Mouse (Mus musculus) G1E (cell line): ENCODE results near the gene Cox4i1. TPM values are rescaled to one million over a fixed set of nuclear protein-coding genes. Genes with fewer than 3 reads are reported as not detected.

ENCODE experiments used
- ATAC-seq: 2 replicates; pipeline ENCODE4 v1.8.0; 2016; ENCODE audit warnings: mild to moderate bottlenecking; ENCODE audit not compliant: insufficient number of reproducible peaks, poor library complexity, low FRiP score, severe bottlenecking; ENCODE audit errors: extremely low read depth
- DNase-seq: peaks from one replicate; pipeline ENCODE4 v3.0.0; 2012; ENCODE audit warnings: low spot score
- H3K27me3 ChIP-seq: 2 replicates; pipeline ENCODE4 v1.6.1; 2012; ENCODE audit warnings: mild to moderate bottlenecking, low read length, inconsistent platforms; ENCODE audit not compliant: insufficient read depth
- H3K36me3 ChIP-seq: replicated peaks from 2 replicates; pipeline ENCODE3; 2012; ENCODE audit warnings: mild to moderate bottlenecking, inconsistent platforms
- H3K4me1 ChIP-seq: 2 replicates; pipeline ENCODE4 v1.6.1; 2012; ENCODE audit warnings: low read depth, low read length, inconsistent platforms, mixed read lengths; ENCODE audit not compliant: insufficient read depth
- H3K4me3 ChIP-seq: 2 replicates; pipeline ENCODE4 v1.5.1; 2012; ENCODE audit warnings: low read depth, mild to moderate bottlenecking, inconsistent platforms, low read length, moderate library complexity, mixed read lengths
- H3K9me3 ChIP-seq: replicated peaks from 2 replicates; pipeline ENCODE4 v1.6.1; 2012; ENCODE audit warnings: inconsistent platforms
- CTCF ChIP-seq: IDR thresholded peaks from 2 replicates; pipeline ENCODE4 v1.5.1; 2012; ENCODE audit warnings: low read depth, low read length, inconsistent platforms, mixed read lengths
- GATA1 ChIP-seq: IDR thresholded peaks from 2 replicates; pipeline ENCODE4 v1.6.1; 2012; ENCODE audit warnings: borderline replicate concordance, low read length, inconsistent platforms, mixed read lengths
- GATA2 ChIP-seq: IDR thresholded peaks from 2 replicates; pipeline ENCODE4 v1.6.1; 2012; ENCODE audit warnings: low read depth, low read length, inconsistent platforms, borderline replicate concordance
- POLR2AphosphoS5 ChIP-seq: IDR thresholded peaks from 2 replicates; pipeline ENCODE4 v1.6.1; 2012; ENCODE audit warnings: low read depth, low read length, inconsistent platforms; ENCODE audit not compliant: insufficient replicate concordance
- TAL1 ChIP-seq: conservative IDR thresholded peaks from 2 replicates; pipeline ENCODE4 v1.6.1; 2012; ENCODE audit warnings: low read depth, low read length, inconsistent platforms, mixed read lengths
- polyA plus RNA-seq: library from polyadenylated mRNA; stranded (reverse); fragments of >175 nt; gene quantifications from 2 replicates; pipeline ENCODE4 v1.2.3, GENCODE M21; 2012
- total RNA-seq, 2 experiments: library from RNA; stranded (forward) in 1 of 2; stranded (reverse) in 1 of 2; fragments of 200-1000 nt in 1 of 2; fragments of >200 nt in 1 of 2; fragmentation: Nextera tagmentation in 1 of 2; gene quantifications; 2 replicates each; pipeline ENCODE4 v1.2.3; 2014 to 2017

Gene Cox4i1
- total and polyA plus RNA-seq, 3 experiments = 277 to 542 (median 328) TPM

GRCm38 (mm10) chr8:120687786-120688185 is 19.8 kb downstream of the Cox4i1 start:
- Histone ChIP-seq H3K4me1 (peaks cover 5% of the 10 kb centered on the region; the same call in 1 of the 2 replicates), H3K4me3 (no peak overlapping the region), H3K36me3 (no peaks in the 10 kb centered on the region), H3K27me3 (no peaks in the 10 kb centered on the region), H3K9me3 (peaks cover 6% of the 10 kb centered on the region)
- ATAC-seq (no peak), DNase-seq (no peak)
- no peak for TF ChIP-seq POLR2AphosphoS5
- TF ChIP-seq GATA2 = no peak
- no peak for TF ChIP-seq CTCF
- no peak for TF ChIP-seq GATA1
- TF ChIP-seq TAL1 = no peak

GRCm38 (mm10) chr8:120688511-120688910 is 20.5 kb downstream of the Cox4i1 start:
- Histone ChIP-seq H3K9me3 (peaks cover 6% of the 10 kb centered on the region), H3K36me3 (no peaks in the 10 kb centered on the region), H3K4me1 (peaks cover 3% of the 10 kb centered on the region; the same call in 1 of the 2 replicates), H3K4me3 (no peak overlapping the region), H3K27me3 (no peaks in the 10 kb centered on the region)
- DNase-seq = no peak
- no peak for ATAC-seq
- TF ChIP-seq GATA2 (no peak), TAL1 (no peak)

GRCm38 (mm10) chr8:120692934-120693333 is 24.9 kb downstream of the Cox4i1 start:
- Histone ChIP-seq H3K36me3 (no peaks in the 10 kb centered on the region), H3K27me3 (no peaks in the 10 kb centered on the region), H3K4me1 (no peaks in the 10 kb centered on the region), H3K4me3 (no peak overlapping the region), H3K9me3 (peaks cover 24% of the 10 kb centered on the region)
- no peak for TF ChIP-seq GATA1
- TF ChIP-seq POLR2AphosphoS5 = no peak
- no peak for TF ChIP-seq TAL1
- no peak for TF ChIP-seq GATA2
- TF ChIP-seq CTCF = no peak
- DNase-seq (no peak), ATAC-seq (no peak)

- no peak for DNase-seq
Measured at GRCm38 (mm10) chr8:120693861-120694493, 26.0 kb downstream of the Cox4i1 start.

GRCm38 (mm10) chr8:120696401-120697153 is 28.6 kb downstream of the Cox4i1 start:
- Histone ChIP-seq H3K9me3 (peaks cover 25% of the 10 kb centered on the region), H3K36me3 (no peaks in the 10 kb centered on the region), H3K27me3 (no peaks in the 10 kb centered on the region), H3K4me3 (no peak overlapping the region), H3K4me1 (no peaks in the 10 kb centered on the region)
- TF ChIP-seq CTCF (no peak), GATA1 (no peak), GATA2 (no peak), POLR2AphosphoS5 (no peak), TAL1 (no peak)
- ATAC-seq (no peak), DNase-seq (no peak)

More at GRCm38 (mm10) chr8:120693861-120694493, 26.0 kb downstream of the Cox4i1 start:
- no peak for ATAC-seq
- peaks cover 24% of the 10 kb centered on the region for H3K9me3 ChIP-seq
- TF ChIP-seq POLR2AphosphoS5 = no peak
- TF ChIP-seq TAL1 = no peak
- TF ChIP-seq CTCF = no peak
- no peak for TF ChIP-seq GATA2
- TF ChIP-seq GATA1 = no peak
- no peaks in the 10 kb centered on the region for H3K36me3 ChIP-seq
- H3K4me1 ChIP-seq = no peaks in the 10 kb centered on the region
- no peaks in the 10 kb centered on the region for H3K27me3 ChIP-seq
- no peak overlapping the region for H3K4me3 ChIP-seq

GRCm38 (mm10) chr8:120697154-120697978 is 29.3 kb downstream of the Cox4i1 start:
- Histone ChIP-seq H3K9me3 (peaks cover 28% of the 10 kb centered on the region), H3K27me3 (no peaks in the 10 kb centered on the region), H3K4me1 (no peaks in the 10 kb centered on the region), H3K4me3 (no peak overlapping the region), H3K36me3 (no peaks in the 10 kb centered on the region)
- TF ChIP-seq GATA2 (no peak), CTCF (no peak), GATA1 (no peak), POLR2AphosphoS5 (no peak), TAL1 (no peak)
- no peak for DNase-seq
- ATAC-seq = no peak
